Mouse (Mus musculus) monocyte, adult 2 months (primary cell): ENCODE measurements around the gene Rhox2b.
"Not testable (repeated sequence)": the region's sequence is repeated elsewhere in the genome, so short reads cannot be mapped to it uniquely, and the experiment has no call there.

Experiments
- DNase-seq, 2 experiments: peaks; one replicate each; pipeline ENCODE4 v3.0.0; 2022; ENCODE audit warnings: low spot score in 2 of 2, low read depth in 1 of 2

Rhox2b gene

GRCm38 (mm10) chrX:37411767-37412166 lies at the start of gene Rhox2b:
Gene Rhox2b (plus strand): TSS chrX:37412067.
- not testable (repeated sequence) for DNase-seq

GRCm38 (mm10) chrX:37379728-37380127 lies 32.1 kb upstream of the Rhox2b start, which contains the start of gene Rhox3a2:
Gene Rhox3a2 (plus strand): TSS chrX:37380028.
- not testable (repeated sequence) for DNase-seq

- DNase-seq = not testable (repeated sequence)
Observed at GRCm38 (mm10) chrX:37390548-37390947, 21.3 kb upstream of the Rhox2b start, which contains the start of gene Rhox4a2. Gene Rhox4a2 (plus strand): TSS chrX:37390848.

- not testable (repeated sequence) for DNase-seq
Observed at GRCm38 (mm10) chrX:37432194-37432593, 20.3 kb downstream of the Rhox2b start, which contains the start of gene Rhox4b. Gene Rhox4b (plus strand): TSS chrX:37432494.

- not testable (repeated sequence) for DNase-seq
Observed at GRCm38 (mm10) chrX:37453380-37453779, 41.5 kb downstream of the Rhox2b start, which contains the start of gene Rhox2c. Gene Rhox2c (plus strand): TSS chrX:37453680.

GRCm38 (mm10) chrX:37458285-37458684 lies 46.4 kb downstream of the Rhox2b start, which contains the start of gene Rhox3c:
Gene Rhox3c (plus strand): TSS chrX:37458585.
- DNase-seq = not testable (repeated sequence)
